Mouse (Mus musculus) gastrocnemius, postnatal 25 days (tissue): Measurements from ENCODE around the gene Zfp808. TPM values are rescaled to one million over a fixed set of nuclear protein-coding genes. Genes with fewer than 3 reads are reported as not detected.
"Not testable (repeated sequence)": the region's sequence is repeated elsewhere in the genome, so short reads cannot be mapped to it uniquely, and the experiment has no call there.

ENCODE experiments used
- DNase-seq: peaks from one replicate; pipeline ENCODE4 v3.0.0; 2022
- long read RNA-seq, 2 experiments: library from polyadenylated mRNA; stranded (forward); transcript quantifications; one replicate each; pipeline ENCODE4 v2.0.0; 2021
- total RNA-seq, 2 experiments: library from RNA; stranded (reverse); gene quantifications; 1 replicate in 1 of 2; 2 replicates in 1 of 2; pipeline ENCODE4 v1.2.3; 2021

The Zfp808 gene
- total RNA-seq = 1 to 10 TPM in 1 of 2 experiments, under 1 TPM in 1; 0.56 to 1.2 TPM
- long read RNA-seq, experiment 1, partial matches to known transcripts = 0 of 3 reads
- long read RNA-seq, experiment 1, other reads (novel, unspliced or antisense) = 3 of 3 reads
- long read RNA-seq, experiment 2, partial matches to known transcripts = 0 of 3 reads
- long read RNA-seq, experiment 2, other reads (novel, unspliced or antisense) = 3 of 3 reads

DNA sequence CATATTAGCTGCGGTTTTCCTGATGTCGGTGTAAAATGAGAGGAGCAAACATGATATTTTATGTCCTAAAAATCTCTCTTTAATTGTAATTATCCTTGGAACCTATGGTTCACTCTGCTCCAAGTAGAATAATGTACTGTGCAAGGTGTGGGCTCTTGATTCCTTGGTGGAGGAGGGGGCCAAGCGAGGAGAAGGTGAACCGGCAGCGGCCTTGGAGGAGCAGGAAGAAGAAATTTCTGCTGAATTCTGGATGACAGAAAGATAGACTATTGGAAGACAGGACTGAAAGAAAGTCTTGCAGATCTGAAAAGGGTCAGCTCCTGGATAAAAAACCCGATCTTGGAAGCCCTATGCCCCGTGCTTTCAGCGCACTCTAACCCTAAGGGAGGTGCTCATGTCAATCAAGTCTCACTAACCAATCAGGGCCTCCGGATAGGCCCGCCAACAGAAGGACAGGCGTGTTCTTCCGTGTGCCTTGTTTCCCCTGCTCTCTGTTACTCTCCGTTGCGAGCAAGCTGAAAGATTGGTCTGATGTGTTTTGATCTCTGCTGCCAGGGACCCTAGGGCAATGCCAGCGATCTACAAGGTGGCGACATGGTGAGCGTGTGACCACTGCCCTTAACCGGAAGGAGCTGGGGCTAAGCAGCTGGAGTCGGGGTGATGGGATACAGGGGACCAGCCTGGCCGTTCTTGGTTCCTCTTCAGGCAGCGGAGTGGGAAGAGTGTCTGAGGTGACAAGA is at the start of gene Zfp808:
Gene Zfp808 (plus strand): TSS at position 455 of the 740 bp plus-strand sequence.
- peak; percentile 31 for DNase-seq

- not testable (repeated sequence) for DNase-seq
Measured at GRCm38 (mm10) chr13:62098786-62099185, 30.9 kb upstream of the Zfp808 start.

DNA sequence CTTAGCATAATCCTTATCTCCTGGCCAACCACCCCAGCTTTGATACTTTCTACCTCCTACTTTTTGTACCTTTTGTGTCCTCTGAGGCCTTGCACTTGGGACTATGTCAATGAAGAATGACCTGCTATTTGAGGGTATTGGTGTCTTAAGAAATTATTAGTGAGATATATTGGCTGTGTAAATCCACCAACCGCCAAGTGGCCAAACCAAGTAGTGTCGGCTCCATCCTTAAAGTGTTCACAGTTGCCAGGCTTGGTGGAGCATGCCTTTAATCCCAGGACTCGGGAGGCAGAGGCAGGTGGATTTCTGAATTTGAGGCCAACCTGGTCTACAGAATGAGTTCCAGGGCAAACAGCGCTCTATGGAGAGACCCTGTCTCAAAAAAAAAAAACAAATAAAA is 30.2 kb upstream of the Zfp808 start:
- DNase-seq = not testable (repeated sequence)

DNA sequence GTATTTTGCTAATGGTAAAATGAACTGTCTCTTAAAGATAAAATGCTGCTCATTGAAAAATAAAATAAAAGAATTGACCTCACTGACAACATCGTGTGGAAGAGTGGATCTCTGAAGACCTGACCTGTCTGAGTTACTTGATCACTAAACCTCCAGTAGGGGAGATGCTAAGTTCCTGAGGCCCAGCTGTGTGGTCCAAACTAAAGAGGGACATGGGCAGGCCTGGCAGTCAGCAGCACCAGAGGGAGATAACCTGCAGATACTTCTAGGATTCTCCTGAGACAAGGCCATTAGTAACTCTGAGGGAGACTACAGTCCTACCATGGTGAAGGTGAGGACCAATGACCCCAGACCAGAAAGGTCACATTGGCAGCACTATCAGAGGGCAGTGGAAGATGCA is 27.3 kb upstream of the Zfp808 start:
- DNase-seq = not testable (repeated sequence)

DNA sequence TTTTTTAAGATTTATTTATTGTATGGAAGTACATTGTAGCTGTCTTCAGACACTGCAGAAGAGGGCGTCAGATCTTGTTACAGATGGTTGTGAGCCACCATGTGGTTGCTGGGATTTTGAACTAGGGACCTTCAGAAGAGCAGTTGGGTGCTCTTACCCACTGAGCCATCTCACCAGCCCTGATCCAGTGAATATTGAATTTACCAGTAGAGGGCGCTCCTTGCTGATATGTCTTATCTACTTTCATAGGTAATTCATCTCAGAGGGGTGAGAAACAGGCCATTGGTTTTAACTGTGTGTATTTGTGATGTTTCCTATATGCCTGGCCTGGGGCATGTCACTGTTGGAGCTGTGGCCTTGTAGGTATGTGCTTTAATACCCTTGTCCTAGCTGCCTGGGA is 13.8 kb upstream of the Zfp808 start:
- not testable (repeated sequence) for DNase-seq

- not testable (repeated sequence) for DNase-seq
Measured at GRCm38 (mm10) chr13:62121578-62121977, 8.1 kb upstream of the Zfp808 start.

GRCm38 (mm10) chr13:62181835-62182755 is 52.4 kb downstream of the Zfp808 start:
- DNase-seq = not testable (repeated sequence)

DNA sequence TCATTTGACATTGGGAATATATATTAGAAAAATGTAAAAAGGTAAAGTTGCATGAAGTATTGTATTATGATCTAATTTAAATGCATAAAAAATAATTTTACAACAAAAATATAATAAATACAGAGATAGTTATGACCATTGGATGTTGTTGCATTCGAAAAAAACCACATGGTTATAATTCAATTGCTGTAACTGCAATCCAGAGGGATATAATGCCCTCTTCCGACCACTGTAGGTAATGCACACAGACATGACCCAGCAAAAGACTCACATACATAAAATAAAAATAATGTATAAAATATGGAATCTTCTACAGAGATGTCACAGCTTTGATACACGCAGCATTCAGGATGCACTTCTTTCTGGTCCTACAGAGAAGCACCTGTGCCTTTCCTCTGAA is 115.6 kb downstream of the Zfp808 start:
- DNase-seq = no peak

- not testable (repeated sequence) for DNase-seq
Measured at GRCm38 (mm10) chr13:62255226-62255625, 125.5 kb downstream of the Zfp808 start.

DNA sequence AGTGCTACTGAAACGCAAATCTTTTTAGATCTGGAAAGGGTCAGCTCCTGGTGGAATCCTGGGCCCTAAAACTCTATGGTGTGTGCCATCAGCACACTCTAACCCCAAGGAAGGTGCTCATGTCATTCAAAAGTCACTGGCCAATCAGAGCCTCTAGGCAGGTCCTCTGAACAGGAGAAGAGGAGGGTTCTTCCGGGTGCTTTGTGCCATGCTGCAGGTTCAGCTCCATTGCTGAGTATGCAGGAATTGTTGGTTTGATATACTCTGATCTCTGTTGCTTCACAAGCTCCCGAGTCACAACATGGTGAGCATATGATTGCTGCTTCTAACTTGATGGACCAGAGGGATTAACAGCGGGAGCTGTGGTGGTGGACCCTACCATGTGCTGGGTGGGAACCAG is 133.7 kb downstream of the Zfp808 start:
- DNase-seq = no peak
